Mouse (Mus musculus): ENCODE results near the gene Mrpl4.
"Not testable (repeated sequence)": the region's sequence is repeated elsewhere in the genome, so short reads cannot be mapped to it uniquely, and the experiment has no call there.

The Mrpl4 gene

GRCm38 (mm10) chr9:21039779-21040178 is 37.2 kb downstream of the Mrpl4 start:
- DNase-seq (ENCODE audit: low read depth, low spot score): no peak

GRCm38 (mm10) chr9:21041308-21041707 is 38.8 kb downstream of the Mrpl4 start:
- DNase-seq (ENCODE audit: low read depth, low spot score): no peak

GRCm38 (mm10) chr9:21043563-21043962 is 41.0 kb downstream of the Mrpl4 start:
- DNase-seq (ENCODE audit: low read depth, low spot score): no peak

GRCm38 (mm10) chr9:21044785-21045184 is 42.2 kb downstream of the Mrpl4 start:
- not testable (repeated sequence) for DNase-seq (ENCODE audit: low read depth, low spot score)

GRCm38 (mm10) chr9:21045235-21045634 is 42.7 kb downstream of the Mrpl4 start:
- no peak for DNase-seq (ENCODE audit: low read depth, low spot score)

GRCm38 (mm10) chr9:21051578-21051977 is 49.0 kb downstream of the Mrpl4 start:
- DNase-seq (ENCODE audit: low read depth, low spot score): no peak
